Mouse (Mus musculus): ENCODE measurements at regions not wholly inside any gene's neighbourhood (a gene's known extent, or its start where the extent isn't known, plus 50 kb on each side); places are given as distances from the start of the nearest gene placed in this dataset.
"Not testable (repeated sequence)": the region's sequence is repeated elsewhere in the genome, so short reads cannot be mapped to it uniquely, and the experiment has no call there.

DNA sequence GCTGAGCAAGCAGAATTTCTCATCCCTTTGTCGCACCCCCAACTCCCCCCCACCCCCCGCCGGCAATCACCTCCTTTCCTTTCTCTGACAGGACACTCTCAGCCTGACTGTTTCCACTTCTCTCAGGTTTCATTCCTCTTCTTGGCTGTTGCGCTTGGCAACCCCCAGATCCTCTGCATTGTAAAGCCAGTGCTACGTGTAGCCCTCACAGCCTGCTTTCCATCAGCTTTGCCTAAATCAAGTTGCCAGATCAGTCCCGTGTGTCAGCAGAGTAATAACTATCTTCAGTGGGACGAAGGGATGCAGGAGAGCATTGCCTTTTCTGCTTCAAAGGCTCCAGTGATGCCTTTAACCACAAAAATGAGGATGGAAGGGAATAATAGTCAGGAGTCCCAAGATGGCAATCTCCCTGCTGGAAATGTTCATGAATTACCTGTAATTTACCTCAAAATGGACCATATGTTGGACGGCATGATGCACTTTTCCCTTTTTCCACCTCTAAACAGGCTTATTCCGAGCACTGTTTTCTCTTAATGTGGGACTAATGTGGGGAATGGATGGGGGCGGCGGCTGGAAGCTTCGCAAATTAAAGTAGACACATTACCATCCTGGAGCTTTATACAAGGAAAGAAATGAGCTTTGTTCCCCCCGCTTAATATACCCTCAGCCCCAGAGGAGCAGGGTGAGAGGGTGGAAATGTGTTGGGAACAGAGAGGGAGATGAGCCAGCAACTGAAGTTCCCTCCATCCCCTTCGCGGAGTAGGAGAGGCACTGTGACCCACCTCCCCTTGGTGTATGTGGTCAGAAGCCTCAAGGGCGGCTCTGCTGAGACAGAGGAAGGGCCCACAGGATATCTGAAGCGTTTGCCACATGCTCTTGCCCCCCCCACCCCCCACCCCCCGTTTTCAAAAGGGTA, 168.3 kb upstream of the Npvf start:
- no peak for DNase-seq (ENCODE audit: low spot score)

DNA sequence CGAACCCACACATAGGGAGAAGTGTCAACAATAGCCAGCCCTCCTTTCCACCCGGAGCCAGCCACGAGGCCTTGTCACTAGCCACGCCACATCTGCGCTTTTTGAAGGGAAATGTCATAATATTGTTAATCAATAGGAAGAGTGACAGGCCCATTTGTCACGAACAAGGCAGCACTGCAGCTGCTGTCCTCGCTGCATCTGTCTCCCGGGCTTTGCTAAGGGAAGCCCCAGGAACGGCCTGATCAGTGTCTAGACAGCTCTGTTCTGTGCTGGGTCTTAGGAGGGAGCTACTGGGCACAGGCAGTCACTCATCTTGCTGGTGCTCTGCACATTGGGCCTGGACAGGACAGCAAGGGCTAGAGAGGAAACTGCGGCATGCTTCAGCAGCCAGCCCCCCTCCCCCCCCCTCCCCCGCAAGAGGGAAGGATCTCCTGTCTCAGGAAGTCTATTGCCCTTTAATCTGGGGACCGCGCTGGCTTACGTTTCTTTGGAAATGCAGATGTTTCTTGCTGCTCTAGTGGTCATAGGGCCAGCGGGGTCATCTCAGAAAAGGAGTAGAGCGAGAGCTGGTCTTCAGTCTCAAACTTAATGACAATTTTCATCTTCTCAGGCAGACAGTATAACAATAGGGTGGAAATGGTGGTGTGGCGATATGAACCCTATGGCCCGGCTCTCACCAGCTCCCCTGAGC, 169.1 kb upstream of the Npvf start:
- DNase-seq (ENCODE audit: low spot score): no peak

DNA sequence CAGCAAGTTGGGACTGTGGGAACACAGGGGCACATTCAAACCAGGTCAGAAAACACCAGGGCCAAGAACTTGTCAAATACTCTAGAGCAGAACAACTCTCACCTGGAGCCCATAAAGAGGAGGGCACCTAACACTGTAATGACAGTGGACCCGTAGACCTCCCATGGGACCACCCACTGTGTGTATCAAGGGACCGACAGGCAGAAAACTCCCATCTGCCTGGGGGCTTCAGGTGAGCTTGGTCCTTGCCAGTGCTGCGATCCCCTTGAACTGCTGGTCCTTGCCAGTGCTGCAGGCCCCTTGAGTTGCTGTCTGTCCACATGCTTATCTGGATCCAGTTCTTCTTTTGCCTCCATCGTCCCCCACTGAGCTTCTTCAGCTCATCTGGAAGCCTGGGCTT, 170.2 kb upstream of the Npvf start:
- no peak for DNase-seq (ENCODE audit: low spot score)

DNA sequence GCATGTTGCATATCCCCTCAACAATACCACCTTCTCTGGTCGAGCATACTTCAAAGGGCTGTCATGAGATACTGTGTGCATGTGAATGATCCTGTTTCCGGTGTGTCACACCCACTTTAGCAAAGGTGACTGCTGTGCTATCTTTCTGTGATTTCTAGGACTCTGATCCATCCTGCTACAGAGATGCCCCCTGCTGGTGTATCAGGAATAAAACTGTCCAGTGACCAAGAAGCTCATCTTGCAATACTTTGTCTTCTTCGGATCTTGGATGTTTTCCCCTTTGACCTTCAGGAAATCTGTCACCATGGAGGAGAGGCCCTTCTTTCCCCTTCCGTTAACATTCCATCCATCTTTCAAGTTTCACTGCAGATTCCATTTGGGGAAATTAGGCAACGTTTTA, 177.5 kb upstream of the Npvf start:
- no peak for DNase-seq (ENCODE audit: low spot score)

DNA sequence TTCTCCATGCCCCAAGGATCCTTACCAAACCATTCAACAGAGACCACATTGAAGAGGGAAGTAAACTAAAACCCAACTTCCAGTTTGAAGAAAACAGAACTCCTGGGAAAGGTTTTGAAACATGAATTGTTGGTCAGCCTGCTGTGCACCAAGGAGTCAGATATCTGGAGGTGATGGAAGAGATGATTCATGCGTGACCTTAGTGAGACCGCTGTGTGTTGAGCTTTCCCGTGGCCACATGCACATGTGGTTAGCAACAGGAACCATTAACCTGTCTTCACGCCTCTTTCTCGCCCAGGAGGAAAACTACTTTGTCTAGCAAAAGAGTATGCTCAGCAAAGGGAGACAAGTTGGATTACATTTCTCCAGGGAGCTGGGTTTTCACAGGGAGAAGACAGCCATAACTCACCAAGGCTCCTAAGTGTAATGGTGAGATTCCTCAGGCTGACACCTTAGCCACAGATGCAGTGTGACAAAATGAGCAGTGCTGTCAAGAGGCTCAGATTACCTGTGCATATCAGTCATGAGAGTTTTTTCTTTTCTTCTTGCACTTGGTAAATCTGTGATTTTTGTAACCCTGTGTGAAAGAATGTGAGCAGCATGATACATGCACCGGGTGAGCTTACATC, 181.9 kb upstream of the Npvf start:
- DNase-seq (ENCODE audit: low spot score): no peak

DNA sequence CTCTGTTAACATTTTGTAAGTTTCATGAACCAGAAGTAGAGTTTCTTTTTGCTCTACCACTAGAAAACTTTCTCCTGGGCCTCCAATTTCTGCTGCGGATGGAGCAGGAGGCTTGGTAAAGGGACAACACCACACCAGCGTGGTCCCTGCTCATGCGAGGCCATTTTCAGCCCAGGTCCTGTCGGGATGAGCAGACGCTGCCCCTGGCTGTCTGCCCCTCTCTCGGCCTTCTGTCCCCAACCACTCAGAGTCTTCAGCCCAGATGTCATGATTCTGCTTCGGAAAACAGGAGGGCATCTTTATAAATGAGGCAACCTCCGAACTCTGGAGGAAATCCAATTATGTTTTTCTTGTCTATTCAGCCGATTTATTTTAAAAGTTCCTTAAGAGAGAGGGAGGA, 186.6 kb upstream of the Npvf start:
- DNase-seq (ENCODE audit: low spot score): no peak

DNA sequence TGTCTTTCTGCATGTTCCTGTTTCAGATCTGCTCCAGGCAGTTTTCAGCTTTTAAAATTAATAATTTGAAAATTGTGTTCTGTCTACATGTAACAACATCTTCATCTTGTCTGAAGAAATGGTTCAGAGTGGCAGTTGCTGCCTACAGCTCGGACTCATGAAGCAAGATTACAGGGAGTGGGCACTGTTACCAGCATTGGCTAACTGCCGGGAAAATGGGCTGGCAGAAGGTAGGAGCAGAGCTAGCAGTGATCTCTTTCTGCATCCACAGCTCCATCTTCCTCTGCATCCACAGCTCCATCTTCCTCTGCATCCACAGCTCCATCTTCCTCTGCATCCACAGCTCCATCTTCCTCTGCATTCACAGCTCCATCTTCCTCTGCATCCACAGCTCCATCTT, 191.0 kb upstream of the Npvf start:
- not testable (repeated sequence) for DNase-seq (ENCODE audit: low spot score)

DNA sequence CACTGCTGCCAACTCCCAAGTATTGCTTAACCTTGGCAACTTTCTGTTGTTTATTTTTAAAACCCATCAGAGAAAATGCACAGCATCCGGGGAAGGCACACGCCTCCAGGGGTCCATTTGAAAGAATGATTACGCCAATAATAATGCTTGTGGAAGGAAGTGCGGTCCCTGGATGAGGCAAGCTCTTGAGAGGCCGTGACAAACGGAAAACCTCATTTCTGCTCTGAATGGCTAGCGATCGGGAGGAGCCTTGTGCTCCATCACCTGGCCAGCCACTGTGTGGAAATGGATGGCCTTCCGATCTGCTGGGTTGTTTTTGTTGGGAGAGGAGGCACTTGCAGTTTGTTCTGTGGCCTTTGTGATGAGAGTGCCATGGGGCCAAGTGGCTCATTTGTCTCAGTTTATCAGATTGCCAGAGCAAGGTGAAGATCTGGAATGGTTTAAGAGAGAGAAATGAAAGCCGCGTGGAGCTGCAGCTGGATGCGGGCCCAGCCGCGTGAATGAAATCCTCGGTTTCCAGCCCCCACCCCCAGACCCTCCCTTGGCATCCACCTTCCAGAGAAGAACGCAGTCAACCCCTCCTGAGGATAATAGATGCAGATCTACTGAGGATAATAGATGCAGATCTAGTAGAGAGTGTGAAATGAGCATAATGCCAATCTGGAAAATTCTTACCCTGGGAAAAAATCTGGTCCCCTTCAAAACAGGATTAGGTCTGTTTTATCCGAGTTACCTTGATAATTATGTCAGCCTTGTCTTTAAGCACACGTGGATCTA, 192.7 kb upstream of the Npvf start:
- no peak for DNase-seq (ENCODE audit: low spot score)

DNA sequence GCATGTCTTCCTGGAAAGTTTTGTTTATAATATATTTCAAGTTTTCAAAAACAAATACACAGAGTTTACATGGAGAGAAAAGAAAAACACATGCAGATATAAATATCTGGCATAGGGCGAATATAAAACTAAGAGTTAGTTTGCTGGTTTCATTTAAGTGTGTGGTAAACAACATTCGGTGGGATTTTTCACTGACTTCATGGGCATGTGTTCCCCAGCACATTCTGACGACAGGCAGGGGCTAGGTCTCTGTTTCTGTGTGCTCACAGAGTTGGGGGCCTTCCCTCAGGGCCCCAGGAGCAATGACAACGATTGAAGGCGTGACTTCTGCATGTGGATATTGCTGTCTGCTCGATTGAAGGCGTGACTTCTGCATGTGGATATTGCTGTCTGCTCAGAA, 193.3 kb upstream of the Npvf start:
- no peak for DNase-seq (ENCODE audit: low spot score)

DNA sequence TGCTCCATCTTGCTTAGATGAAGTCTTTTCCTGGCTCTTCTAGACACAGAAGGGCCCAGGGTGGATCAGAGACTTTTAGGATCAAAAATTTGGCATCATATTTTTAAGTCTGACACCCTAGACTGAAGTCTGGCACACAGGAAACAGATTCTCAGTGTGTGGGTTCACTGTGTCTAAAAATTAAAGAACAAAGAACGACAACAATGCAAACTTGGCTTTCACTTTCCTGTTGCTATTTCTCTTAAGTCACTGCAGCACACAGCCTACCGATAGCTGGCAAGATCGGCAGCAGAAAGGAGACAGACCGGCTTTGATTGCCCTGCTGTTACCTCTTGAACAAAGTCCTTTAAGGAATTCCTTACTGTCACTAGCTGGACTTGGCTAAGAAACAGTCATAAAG, 204.9 kb upstream of the Npvf start:
- DNase-seq (ENCODE audit: low spot score): no peak

DNA sequence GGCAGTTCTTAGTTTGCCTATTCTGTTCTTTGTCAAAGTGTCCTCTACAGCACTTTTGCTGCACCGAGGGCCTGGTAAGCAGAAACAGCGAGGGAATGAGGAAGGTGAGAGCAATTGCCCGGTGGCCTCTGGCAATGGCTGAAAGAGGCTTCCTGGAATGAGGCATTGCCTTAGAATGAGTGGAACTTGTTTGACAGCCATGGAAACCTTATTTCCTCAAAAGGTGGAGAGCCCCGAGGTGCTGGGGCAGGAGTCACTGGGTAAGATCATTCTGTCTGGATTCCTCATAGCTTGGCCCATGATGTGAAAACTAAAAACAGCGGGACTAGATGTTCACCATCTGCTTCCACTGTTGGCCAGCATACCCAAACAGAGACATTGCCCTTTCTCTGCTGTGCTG, 223.8 kb upstream of the Npvf start:
- no peak for DNase-seq (ENCODE audit: low spot score)

DNA sequence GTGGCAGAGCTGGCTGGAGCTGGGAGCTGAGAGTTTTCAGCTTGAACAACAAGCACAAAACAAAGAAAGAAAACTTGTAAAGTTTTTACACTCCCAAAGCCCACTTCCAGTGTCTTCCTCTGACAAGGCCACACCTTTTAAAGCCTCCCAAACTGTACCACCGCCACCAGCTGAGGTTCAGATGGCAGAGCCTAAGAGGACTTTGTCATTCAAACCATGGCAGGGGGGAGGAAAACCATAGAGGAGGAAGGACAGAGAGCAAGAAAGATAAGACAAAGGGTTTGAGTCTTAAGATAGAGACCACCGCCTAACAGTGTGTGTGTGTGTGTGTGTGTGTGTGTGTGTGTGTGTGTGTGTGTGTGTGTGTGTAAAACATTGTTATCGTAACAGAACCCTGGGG, 228.1 kb upstream of the Npvf start:
- no peak for DNase-seq (ENCODE audit: low spot score)

DNA sequence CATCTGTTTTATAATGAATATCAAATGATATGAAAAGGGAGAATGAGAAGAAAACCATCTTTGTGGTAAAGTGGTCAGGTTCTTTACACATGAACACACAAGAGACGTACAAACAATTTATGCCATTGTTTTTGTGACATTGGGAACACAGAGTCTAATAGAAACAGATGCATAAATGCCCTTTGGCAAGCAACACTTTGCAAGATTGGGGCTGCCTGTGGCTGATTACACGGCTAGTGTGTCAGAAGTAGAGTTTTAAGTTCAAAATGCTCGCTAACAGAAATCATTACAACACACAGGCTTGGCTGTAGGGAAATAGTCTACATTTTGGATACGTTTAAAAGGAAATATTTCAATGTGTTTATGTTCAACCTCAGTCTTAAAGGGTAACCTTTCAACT, 228.5 kb upstream of the Npvf start:
- no peak for DNase-seq (ENCODE audit: low spot score)

DNA sequence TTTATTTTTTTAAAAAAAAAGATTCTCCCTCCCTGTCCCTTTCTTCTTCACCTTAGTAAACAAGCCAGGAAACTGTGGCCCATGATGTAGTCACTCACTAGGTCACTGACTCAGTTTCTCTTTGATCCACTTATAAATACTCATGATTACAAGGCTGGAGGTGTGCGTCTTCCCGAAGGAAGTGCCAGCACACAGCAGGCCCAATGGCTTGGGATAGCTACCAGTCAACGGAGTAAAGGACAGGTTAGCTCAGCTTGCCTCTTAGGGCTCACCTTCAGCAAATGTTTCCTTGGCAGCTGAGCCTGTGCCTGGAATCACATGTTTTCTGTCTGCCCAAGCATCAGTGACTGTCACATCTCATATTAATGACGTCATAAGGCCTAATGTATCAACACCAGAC, 230.8 kb upstream of the Npvf start:
- DNase-seq (ENCODE audit: low spot score): no peak

DNA sequence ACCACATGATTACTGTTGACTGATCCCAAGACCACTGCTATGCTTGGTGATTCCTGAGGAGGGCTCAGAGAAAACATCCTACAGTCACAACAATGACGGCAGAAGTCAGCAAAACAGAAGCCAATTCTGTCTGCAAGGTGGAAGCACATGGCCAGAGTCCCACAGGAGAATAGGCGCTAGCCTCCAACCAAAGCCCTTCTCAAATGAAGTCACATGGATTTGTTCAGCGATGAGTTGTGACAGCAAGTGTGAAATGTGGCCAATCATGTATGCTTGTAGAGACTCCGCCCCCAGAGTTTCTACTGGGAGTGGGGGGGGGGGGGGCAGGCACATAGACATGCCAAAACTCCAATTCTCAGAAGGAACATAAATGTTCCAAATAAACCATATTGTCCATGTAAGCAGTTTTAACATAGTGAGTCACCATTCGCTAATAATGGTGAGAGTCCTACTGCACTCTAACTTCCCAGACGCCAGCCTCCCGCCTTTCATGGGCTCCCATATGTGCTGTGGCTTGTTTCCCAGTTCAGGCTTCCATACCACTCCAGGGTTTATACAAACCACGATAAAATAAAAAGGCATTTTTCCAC, 231.6 kb upstream of the Npvf start:
- no peak for DNase-seq (ENCODE audit: low spot score)

DNA sequence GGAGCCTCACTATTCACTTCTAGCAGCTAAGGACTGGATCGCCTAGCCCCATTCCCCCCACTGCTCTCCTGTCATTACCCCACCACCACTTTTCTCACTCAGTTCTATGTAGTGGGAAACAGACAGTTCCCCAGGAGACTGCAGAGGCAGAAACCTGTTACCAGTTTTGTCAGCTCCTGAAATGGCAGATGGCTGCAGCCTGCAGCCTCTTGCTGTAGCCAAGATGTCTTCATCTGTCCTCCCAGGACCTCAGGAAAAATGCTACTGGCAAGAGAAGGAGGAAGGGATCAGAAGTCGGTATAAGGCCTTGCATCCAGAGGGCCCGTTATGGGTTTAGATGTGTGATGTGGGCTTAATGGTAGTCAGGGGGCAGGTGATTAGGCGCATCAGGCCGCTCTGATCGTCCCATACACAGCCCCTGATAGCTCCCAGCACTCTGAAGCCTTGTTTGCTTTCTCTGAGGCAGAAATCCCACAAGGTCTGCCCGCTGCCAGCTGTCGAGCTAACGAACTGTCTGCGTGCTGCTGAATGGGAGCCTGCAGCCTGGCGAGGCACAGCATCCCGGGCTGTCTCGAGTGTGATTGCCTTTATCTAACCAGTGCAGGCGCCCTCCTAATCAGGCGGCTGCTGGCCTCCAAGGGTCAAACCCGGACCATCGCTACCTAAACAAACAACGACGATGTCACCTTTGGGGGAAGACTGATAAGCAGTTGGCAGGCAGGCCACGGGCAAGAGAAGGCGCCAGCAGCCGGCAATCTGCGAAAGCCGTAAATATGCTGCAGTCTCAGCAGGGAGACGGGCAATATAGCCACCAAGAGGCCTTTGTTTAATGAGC, 236.3 kb upstream of the Npvf start:
- no peak for DNase-seq (ENCODE audit: low spot score)

DNA sequence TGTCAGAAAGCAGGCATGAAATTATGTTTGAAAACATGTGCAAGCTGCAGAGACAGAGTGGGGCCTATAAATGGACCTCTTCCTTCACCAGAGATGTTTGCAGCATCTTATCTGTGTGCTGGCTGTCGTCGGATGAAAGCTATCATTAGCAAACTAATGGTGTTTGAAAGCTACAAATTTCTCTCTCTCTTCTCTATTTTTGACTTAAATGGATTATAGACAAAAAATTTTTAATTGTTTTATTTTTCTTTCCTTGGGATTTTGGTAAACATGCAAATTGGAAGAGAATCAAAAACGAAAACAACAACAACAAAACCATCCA, 236.9 kb upstream of the Npvf start:
- DNase-seq (ENCODE audit: low spot score): no peak

DNA sequence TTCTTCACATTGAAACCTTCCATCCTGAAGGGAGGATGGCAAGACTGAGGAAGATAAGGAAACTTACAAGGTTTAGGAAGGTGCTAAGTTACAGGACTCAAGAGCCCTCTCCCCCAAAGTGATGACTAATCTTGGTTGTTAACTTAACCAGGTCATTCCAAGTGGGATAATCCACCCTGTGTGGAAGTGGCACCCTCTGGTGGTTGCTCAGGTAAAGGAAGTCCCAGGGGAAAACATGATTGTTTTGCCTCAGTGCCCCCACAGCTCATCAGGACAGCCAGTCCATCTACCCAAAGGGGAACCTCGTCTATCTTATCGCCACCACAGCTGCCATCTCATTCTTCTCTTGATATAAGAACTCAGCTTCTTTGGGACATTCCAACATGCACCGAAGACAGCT, 244.6 kb upstream of the Npvf start:
- no peak for DNase-seq (ENCODE audit: low spot score)

DNA sequence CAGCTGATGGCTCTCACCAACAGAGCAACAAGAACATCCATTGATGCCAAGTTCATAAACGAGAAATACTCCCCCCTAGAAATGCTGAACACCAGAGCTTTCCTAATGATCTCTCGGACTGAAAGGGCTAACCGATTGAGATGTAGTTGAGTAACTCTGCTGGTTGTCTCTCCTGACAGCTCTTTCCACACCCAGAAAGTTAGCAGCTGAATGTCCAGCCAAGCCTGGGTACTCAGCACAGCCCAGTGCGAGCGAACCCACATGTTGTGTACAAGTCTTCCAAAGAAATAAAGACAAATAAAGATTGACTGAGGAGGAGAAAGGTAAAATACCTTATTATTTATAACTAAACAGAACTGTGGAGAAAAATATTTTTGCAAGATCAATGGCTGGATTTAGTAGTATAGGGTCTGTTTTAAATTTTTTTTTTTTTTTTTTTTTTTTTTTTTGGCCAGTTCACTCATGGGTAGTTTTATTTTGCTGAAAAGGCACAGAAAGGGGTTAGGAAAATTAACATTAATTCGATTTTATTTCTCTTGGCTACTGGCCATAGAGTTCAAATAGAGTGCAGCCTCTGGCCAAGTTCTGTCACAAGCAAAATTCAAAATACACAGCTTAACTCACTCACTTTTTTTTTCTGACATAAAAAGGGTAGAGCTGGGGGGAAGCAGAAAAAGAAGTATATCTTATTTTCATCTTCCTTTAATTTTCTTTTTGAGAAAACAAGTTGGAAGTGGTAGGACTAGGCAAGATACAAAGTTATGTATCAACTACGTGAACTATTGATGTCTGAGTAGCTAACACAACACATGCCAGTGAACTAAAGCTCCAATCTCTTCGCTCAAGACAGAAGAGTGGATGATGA, 261.2 kb upstream of the Npvf start:
- DNase-seq (ENCODE audit: low spot score): no peak

DNA sequence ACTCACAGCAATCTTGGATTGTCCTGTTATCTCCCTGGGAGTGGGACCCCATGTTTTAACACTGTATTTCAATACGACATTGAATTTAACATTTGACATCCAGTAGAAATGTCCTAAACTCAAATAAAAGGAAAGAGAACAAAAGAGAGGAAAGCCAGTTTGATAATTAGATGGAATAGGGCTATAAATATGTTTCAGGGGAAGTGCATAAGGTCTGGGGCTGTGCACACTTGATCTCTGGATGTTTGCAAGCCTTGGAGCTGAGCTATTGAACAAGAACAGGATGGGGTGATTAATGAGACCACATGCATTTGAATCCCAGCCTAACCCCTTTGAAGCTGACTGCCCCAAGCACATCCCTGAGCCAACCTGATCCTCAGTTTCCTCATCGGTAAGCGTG, 264.0 kb upstream of the Npvf start:
- no peak for DNase-seq (ENCODE audit: low spot score)
